Mouse (Mus musculus): ENCODE data around the gene Cd96. TPM values are rescaled to one million over a fixed set of nuclear protein-coding genes. Genes with fewer than 3 reads are reported as not detected.

Gene Cd96
- total RNA-seq, 2 experiments from 2014 or later = 3.6 to 5.0 TPM

GRCm38 (mm10) chr16:45999374-46000191, 120.5 kb downstream of the Cd96 start:
- ATAC-seq (replicated peaks; ENCODE audit: low FRiP score, low TSS enrichment, poor library complexity, severe bottlenecking) = no peak

GRCm38 (mm10) chr16:45998231-45998630, 121.8 kb downstream of the Cd96 start:
- no peak for ATAC-seq (replicated peaks; ENCODE audit: low FRiP score, low TSS enrichment, poor library complexity, severe bottlenecking)

- no peak for ATAC-seq (replicated peaks; ENCODE audit: low FRiP score, low TSS enrichment, poor library complexity, severe bottlenecking)
These were observed 129.0 kb downstream of the Cd96 start for GRCm38 (mm10) chr16:45990901-45991676.

GRCm38 (mm10) chr16:45986236-45986635, 133.8 kb downstream of the Cd96 start:
- ATAC-seq (replicated peaks; ENCODE audit: low FRiP score, low TSS enrichment, poor library complexity, severe bottlenecking) = no peak

Other genes starting within 250 kb of the Cd96 start
- gene Phldb2, start 166.7 kb downstream of the Cd96 start, total RNA-seq (2014; fragmentation: Nextera tagmentation) = not detected in 2 replicates
- gene Phldb2, start 166.7 kb downstream of the Cd96 start, total RNA-seq (2017) = not detected in 2 replicates
- 0.57 TPM in 1 of 2 replicates, not detected in the other for gene Plcxd2, start 110.0 kb downstream of the Cd96 start, total RNA-seq (2014; fragmentation: Nextera tagmentation)
- gene Plcxd2, start 110.0 kb downstream of the Cd96 start, total RNA-seq (2017) = 0.75 and 1.8 TPM in 2 replicates
- 8.8 and 11.4 TPM in 2 replicates for gene Gm4737, start 34.8 kb upstream of the Cd96 start, total RNA-seq (2014; fragmentation: Nextera tagmentation)
- gene Gm4737, start 34.8 kb upstream of the Cd96 start, total RNA-seq (2017) = 11.7 and 14.8 TPM in 2 replicates

All from megakaryocyte-erythroid progenitor cell, adult 5-6 weeks (primary cell).